Mouse (Mus musculus) heart, embryonic 14.5 days (tissue): ENCODE data around the gene Skor1. TPM values are rescaled to one million over a fixed set of nuclear protein-coding genes. Genes with fewer than 3 reads are reported as not detected.

ENCODE experiments used
- ATAC-seq: fragments of 200-750 bp; cut with Nextera tagmentation; 2 replicates; pipeline ENCODE4 v1.8.0; 2017; ENCODE audit warnings: low read depth, moderate TSS enrichment; ENCODE audit not compliant: insufficient number of reproducible peaks, insufficient read depth, low FRiP score
- H3K27ac ChIP-seq, 2 experiments: fragments of 200-500 bp in 1 of 2; fragments of 300-500 bp in 1 of 2; sonication (generic) in 1 of 2; replicated peaks in 1 of 2; 2 replicates each; pipeline ENCODE4 v1.5.1; 2012 to 2014; ENCODE audit warnings: low read depth in 2 of 2, low read length in 2 of 2, control low read depth in 1 of 2, mild to moderate bottlenecking in 1 of 2, mixed read lengths in 1 of 2; ENCODE audit not compliant: control insufficient read depth in 1 of 2, insufficient read depth in 1 of 2
- H3K27me3 ChIP-seq: fragments of 300-500 bp; sonication (generic); 2 replicates; pipeline ENCODE4 v1.6.1; 2014; ENCODE audit warnings: mild to moderate bottlenecking, low read length, control low read depth; ENCODE audit not compliant: control insufficient read depth, insufficient read depth
- H3K36me3 ChIP-seq: fragments of 300-500 bp; sonication (generic); 2 replicates; pipeline ENCODE4 v1.6.1; 2014; ENCODE audit warnings: mild to moderate bottlenecking, control low read depth, low read length, mixed read lengths; ENCODE audit not compliant: control insufficient read depth, insufficient read depth
- H3K4me1 ChIP-seq, 2 experiments: fragments of 200-500 bp in 1 of 2; fragments of 300-500 bp in 1 of 2; sonication (generic) in 1 of 2; 2 replicates each; pipeline ENCODE4 v1.6.1; 2012 to 2014; ENCODE audit warnings: low read length in 2 of 2, control low read depth in 1 of 2, mixed read lengths in 1 of 2; ENCODE audit not compliant: control insufficient read depth in 2 of 2, insufficient read depth in 2 of 2
- H3K4me2 ChIP-seq: fragments of 300-500 bp; sonication (generic); 2 replicates; pipeline ENCODE4 v1.6.1; 2014; ENCODE audit warnings: mild to moderate bottlenecking, low read length
- H3K4me3 ChIP-seq, 2 experiments: fragments of 200-500 bp in 1 of 2; fragments of 300-500 bp in 1 of 2; sonication (generic) in 1 of 2; 2 replicates each; pipeline ENCODE4 v1.5.1; 2012 to 2014; ENCODE audit warnings: low read length in 2 of 2, mild to moderate bottlenecking in 2 of 2, control low read depth in 1 of 2, low read depth in 1 of 2, moderate library complexity in 1 of 2; ENCODE audit not compliant: control insufficient read depth in 1 of 2, insufficient read depth in 1 of 2
- H3K9ac ChIP-seq: fragments of 300-500 bp; sonication (generic); 2 replicates; pipeline ENCODE4 v1.6.1; 2014; ENCODE audit warnings: mild to moderate bottlenecking, low read length
- H3K9me3 ChIP-seq: fragments of 300-500 bp; sonication (generic); 2 replicates; pipeline ENCODE4 v1.6.1; 2016; ENCODE audit warnings: low read length, control low read depth; ENCODE audit not compliant: control insufficient read depth
- WGBS: fragments of 180-500 bp; shearing (Covaris S2); extraction: QIAGEN DNeasy Blood & Tissue Kit; methylation state at CpG from one replicate; pipeline ENCODE4 v1.1.7; 2014; 5-methylcytosine and 5-hydroxymethylcytosine counted together
- polyA plus RNA-seq: library from polyadenylated mRNA; unstranded; fragments of >200 nt; fragmentation: Nextera tagmentation; extraction: Ambion mirVana; gene quantifications from 2 replicates; pipeline ENCODE4 v1.2.1, GENCODE M21; 2014

Gene Skor1
- polyA plus RNA-seq, 1 experiment from 2014 or later = not detected

GRCm38 (mm10) chr9:63097204-63097603 is 51.6 kb downstream of the Skor1 start:
- Histone ChIP-seq H3K4me3 (no peak overlapping the region), H3K27me3 (no peaks in the 10 kb centered on the region), H3K27ac (no peak overlapping the region), H3K4me1 (peaks cover 12 to 16% of the 10 kb centered on the region in 2 experiments), H3K9ac (no peak overlapping the region), H3K36me3 (no peaks in the 10 kb centered on the region), H3K4me2 (no peak overlapping the region), H3K9me3 (0 out of 2 replicates have a peak, but pooled peaks cover 3% of the 10 kb centered on the region)
- 74% methylated on average over 1 of the region's 1 CpGs for WGBS
- ATAC-seq = no peak

DNA sequence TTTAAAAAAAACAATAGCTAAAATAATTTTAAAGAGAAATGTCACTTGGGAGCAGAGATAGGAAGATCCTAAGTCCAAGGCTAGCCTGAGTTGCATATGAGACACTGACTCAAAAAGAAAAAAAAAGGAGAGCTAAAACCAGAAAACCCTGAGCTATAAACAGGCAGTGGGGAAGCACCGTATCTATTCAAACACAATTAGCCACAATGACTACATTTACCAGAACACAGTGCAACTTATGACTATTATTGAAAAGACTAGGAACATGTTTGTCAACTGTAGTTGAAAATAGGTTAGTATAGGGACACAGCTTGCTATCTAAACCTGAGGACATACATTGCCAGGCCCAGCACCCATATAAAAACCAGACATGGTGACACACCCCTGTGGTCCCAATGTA is 54.7 kb downstream of the Skor1 start:
- Histone ChIP-seq H3K4me3 (no peak overlapping the region), H3K9me3 (no peaks in the 10 kb centered on the region), H3K27ac (no peak overlapping the region), H3K36me3 (no peaks in the 10 kb centered on the region), H3K9ac (no peak overlapping the region), H3K4me2 (no peak overlapping the region), H3K27me3 (no peaks in the 10 kb centered on the region), H3K4me1 (peaks cover 13 to 29% of the 10 kb centered on the region in 2 experiments)
- ATAC-seq = no peak
- 86% methylated on average over 1 of the region's 1 CpGs for WGBS

DNA sequence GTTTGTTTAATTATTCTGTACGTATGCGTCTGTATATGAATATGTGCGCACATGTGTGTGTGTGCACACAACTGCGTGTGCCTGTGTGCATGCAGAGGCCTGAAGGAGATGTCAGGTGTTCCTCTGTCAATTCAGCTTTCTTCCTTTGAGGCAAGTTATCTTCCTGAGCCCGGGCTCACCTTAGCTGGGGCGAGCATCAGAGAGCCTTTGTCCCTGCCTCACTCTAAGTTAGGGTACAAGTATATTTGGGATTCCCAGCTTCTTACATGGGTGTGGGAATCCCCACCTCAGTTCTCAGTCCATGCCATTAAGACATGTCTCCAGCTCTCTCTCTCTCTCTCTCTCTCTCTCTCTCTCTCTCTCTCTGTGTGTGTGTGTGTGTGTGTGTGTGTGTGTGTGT is 56.2 kb downstream of the Skor1 start:
- H3K4me3 ChIP-seq = peak overlapping the region; percentile 35 to 42
- H3K9ac ChIP-seq = peak overlapping the region; percentile 55; the same call in 1 of the 2 replicates
- H3K9me3 ChIP-seq = no peaks in the 10 kb centered on the region
- H3K4me1 ChIP-seq = peaks cover 13 to 29% of the 10 kb centered on the region in 2 experiments
- peak overlapping the region; percentile 67 to 83 for H3K27ac ChIP-seq
- ATAC-seq = no peak
- 10% methylated on average over 6 of the region's 6 CpGs for WGBS
- no peaks in the 10 kb centered on the region for H3K36me3 ChIP-seq
- no peaks in the 10 kb centered on the region for H3K27me3 ChIP-seq
- H3K4me2 ChIP-seq = peak overlapping the region; percentile 60

- Histone ChIP-seq H3K4me1 (peaks cover 13 to 29% of the 10 kb centered on the region in 2 experiments), H3K27me3 (no peaks in the 10 kb centered on the region), H3K4me3 (peak overlapping the region; percentile 35 to 42), H3K9ac (peak overlapping the region; percentile 55; the same call in 1 of the 2 replicates), H3K9me3 (no peaks in the 10 kb centered on the region), H3K36me3 (no peaks in the 10 kb centered on the region), H3K27ac (peak overlapping the region; percentile 67 to 83), H3K4me2 (peak overlapping the region; percentile 60)
- 2% methylated on average over 13 of the region's 13 CpGs for WGBS
- peak; percentile 63 for ATAC-seq
Observed at GRCm38 (mm10) chr9:63091971-63092528, 56.7 kb downstream of the Skor1 start.

GRCm38 (mm10) chr9:63091101-63091921 is 57.5 kb downstream of the Skor1 start:
- peak overlapping the region; percentile 60 for H3K4me2 ChIP-seq
- no peaks in the 10 kb centered on the region for H3K9me3 ChIP-seq
- H3K9ac ChIP-seq = peak overlapping the region; percentile 55; the same call in 1 of the 2 replicates
- no peaks in the 10 kb centered on the region for H3K36me3 ChIP-seq
- H3K27ac ChIP-seq = peak overlapping the region; percentile 67 to 83
- ATAC-seq = no peak
- WGBS = 12% methylated on average over 23 of the region's 23 CpGs
- H3K4me3 ChIP-seq = peak overlapping the region in 1 of 2 experiments; percentile 35; a peak in 3 of 4 replicates
- H3K4me1 ChIP-seq = peaks cover 13 to 29% of the 10 kb centered on the region in 2 experiments
- no peaks in the 10 kb centered on the region for H3K27me3 ChIP-seq

GRCm38 (mm10) chr9:63089141-63089540 is 59.6 kb downstream of the Skor1 start:
- Histone ChIP-seq H3K27ac (no peak overlapping the region), H3K27me3 (no peaks in the 10 kb centered on the region), H3K36me3 (no peaks in the 10 kb centered on the region), H3K9me3 (no peaks in the 10 kb centered on the region), H3K4me1 (peaks cover 13 to 29% of the 10 kb centered on the region in 2 experiments), H3K4me2 (no peak overlapping the region), H3K9ac (no peak overlapping the region), H3K4me3 (no peak overlapping the region)
- no peak for ATAC-seq
- 96% methylated on average over 4 of the region's 4 CpGs for WGBS
